Mouse (Mus musculus) heart, embryonic 14.5 days (tissue): ENCODE data around the gene Clic1. TPM values are rescaled to one million over a fixed set of nuclear protein-coding genes. Genes with fewer than 3 reads are reported as not detected.
A peak's percentile ranks its signal among the peaks of the same experiment; 100 is the strongest.

Source experiments
- ATAC-seq: fragments of 200-750 bp; cut with Nextera tagmentation; 2 replicates; pipeline ENCODE4 v1.8.0; 2017; ENCODE audit warnings: low read depth, moderate TSS enrichment; ENCODE audit not compliant: insufficient number of reproducible peaks, insufficient read depth, low FRiP score
- H3K27ac ChIP-seq, 2 experiments: fragments of 200-500 bp in 1 of 2; fragments of 300-500 bp in 1 of 2; sonication (generic) in 1 of 2; replicated peaks in 1 of 2; 2 replicates each; pipeline ENCODE4 v1.5.1; 2012 to 2014; ENCODE audit warnings: low read depth in 2 of 2, low read length in 2 of 2, control low read depth in 1 of 2, mild to moderate bottlenecking in 1 of 2, mixed read lengths in 1 of 2; ENCODE audit not compliant: control insufficient read depth in 1 of 2, insufficient read depth in 1 of 2
- H3K27me3 ChIP-seq: fragments of 300-500 bp; sonication (generic); 2 replicates; pipeline ENCODE4 v1.6.1; 2014; ENCODE audit warnings: mild to moderate bottlenecking, low read length, control low read depth; ENCODE audit not compliant: control insufficient read depth, insufficient read depth
- H3K36me3 ChIP-seq: fragments of 300-500 bp; sonication (generic); 2 replicates; pipeline ENCODE4 v1.6.1; 2014; ENCODE audit warnings: mild to moderate bottlenecking, control low read depth, low read length, mixed read lengths; ENCODE audit not compliant: control insufficient read depth, insufficient read depth
- H3K4me1 ChIP-seq, 2 experiments: fragments of 200-500 bp in 1 of 2; fragments of 300-500 bp in 1 of 2; sonication (generic) in 1 of 2; 2 replicates each; pipeline ENCODE4 v1.6.1; 2012 to 2014; ENCODE audit warnings: low read length in 2 of 2, control low read depth in 1 of 2, mixed read lengths in 1 of 2; ENCODE audit not compliant: control insufficient read depth in 2 of 2, insufficient read depth in 2 of 2
- H3K4me2 ChIP-seq: fragments of 300-500 bp; sonication (generic); 2 replicates; pipeline ENCODE4 v1.6.1; 2014; ENCODE audit warnings: mild to moderate bottlenecking, low read length
- H3K4me3 ChIP-seq, 2 experiments: fragments of 200-500 bp in 1 of 2; fragments of 300-500 bp in 1 of 2; sonication (generic) in 1 of 2; 2 replicates each; pipeline ENCODE4 v1.5.1; 2012 to 2014; ENCODE audit warnings: low read length in 2 of 2, mild to moderate bottlenecking in 2 of 2, control low read depth in 1 of 2, low read depth in 1 of 2, moderate library complexity in 1 of 2; ENCODE audit not compliant: control insufficient read depth in 1 of 2, insufficient read depth in 1 of 2
- H3K9ac ChIP-seq: fragments of 300-500 bp; sonication (generic); 2 replicates; pipeline ENCODE4 v1.6.1; 2014; ENCODE audit warnings: mild to moderate bottlenecking, low read length
- H3K9me3 ChIP-seq: fragments of 300-500 bp; sonication (generic); 2 replicates; pipeline ENCODE4 v1.6.1; 2016; ENCODE audit warnings: low read length, control low read depth; ENCODE audit not compliant: control insufficient read depth
- WGBS: fragments of 180-500 bp; shearing (Covaris S2); extraction: QIAGEN DNeasy Blood & Tissue Kit; methylation state at CpG from one replicate; pipeline ENCODE4 v1.1.7; 2014; 5-methylcytosine and 5-hydroxymethylcytosine counted together
- polyA plus RNA-seq: library from polyadenylated mRNA; unstranded; fragments of >200 nt; fragmentation: Nextera tagmentation; extraction: Ambion mirVana; gene quantifications from 2 replicates; pipeline ENCODE4 v1.2.1, GENCODE M21; 2014

Clic1 gene
- polyA plus RNA-seq, 1 experiment from 2014 or later = 108 TPM

DNA sequence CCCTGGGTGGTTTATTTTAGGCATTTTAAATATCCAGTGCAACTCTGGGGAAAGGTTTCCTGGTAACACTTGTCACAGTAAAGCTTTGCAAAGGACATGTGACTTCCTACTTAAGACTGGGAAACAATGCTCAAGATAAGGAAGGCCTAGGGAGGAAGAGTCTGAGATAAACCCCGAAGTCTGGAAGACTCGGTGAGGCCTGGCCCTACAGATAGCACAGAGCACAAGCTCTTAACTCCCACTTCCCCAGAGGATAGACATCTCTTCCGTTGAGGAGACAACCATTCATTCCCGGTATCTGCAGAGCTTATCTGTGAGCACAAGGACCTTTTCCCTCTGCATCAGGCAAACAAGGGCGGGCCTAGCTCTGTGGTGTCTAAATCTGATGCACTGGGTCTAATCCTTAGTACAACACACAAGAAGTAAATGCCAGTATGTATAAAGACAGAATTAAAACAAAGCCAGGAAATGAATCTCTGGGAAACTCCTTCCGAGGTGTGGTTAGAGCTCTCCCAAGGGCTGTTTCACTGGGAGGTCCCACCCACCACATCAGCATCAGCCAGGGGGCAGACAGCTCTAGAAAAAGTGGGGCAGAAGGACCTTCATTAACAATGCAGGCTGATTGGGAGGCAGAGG is 27.8 kb upstream of the Clic1 start:
- Histone ChIP-seq H3K4me2 (peak overlapping the region; percentile 26), H3K9me3 (no peaks in the 10 kb centered on the region), H3K27ac (peak overlapping the region; percentile 73 to 78), H3K9ac (0 out of 2 replicates have a peak overlapping the region, but pooled peaks have one; percentile 7), H3K4me3 (no peak overlapping the region), H3K4me1 (peaks cover 19 to 25% of the 10 kb centered on the region in 2 experiments), H3K36me3 (no peaks in the 10 kb centered on the region), H3K27me3 (no peaks in the 10 kb centered on the region)
- peak; percentile 78 for ATAC-seq
- 16% methylated on average over 6 of the region's 6 CpGs for WGBS

DNA sequence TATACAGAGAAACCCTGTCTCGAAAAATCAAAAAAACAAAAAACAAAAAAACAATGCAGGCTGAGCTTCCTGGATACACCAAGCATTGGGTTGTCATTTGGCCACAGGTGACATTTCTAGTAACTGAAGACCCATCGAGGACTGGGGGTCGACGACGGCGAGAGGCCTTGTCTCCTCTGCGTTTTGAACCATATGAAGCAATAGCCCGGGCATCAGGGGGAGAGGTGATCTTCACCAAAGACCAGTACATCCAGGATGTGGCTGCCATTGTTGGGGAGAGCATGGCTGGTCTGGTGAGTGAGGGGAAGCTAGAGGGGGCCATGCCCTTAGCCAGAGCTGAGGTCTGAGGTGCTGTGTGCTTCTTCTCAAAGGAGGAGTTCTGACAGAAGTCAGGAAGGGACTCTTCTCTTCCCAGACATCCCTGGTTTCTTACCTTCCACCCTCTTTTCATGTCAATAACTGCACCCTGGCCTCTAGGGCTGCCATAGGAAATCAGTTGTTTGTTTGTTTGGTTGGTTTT is 27.2 kb upstream of the Clic1 start:
- Histone ChIP-seq H3K9me3 (no peaks in the 10 kb centered on the region), H3K4me1 (peaks cover 23 to 30% of the 10 kb centered on the region in 2 experiments), H3K27me3 (no peaks in the 10 kb centered on the region), H3K36me3 (no peaks in the 10 kb centered on the region), H3K4me3 (no peak overlapping the region), H3K4me2 (no peak overlapping the region), H3K27ac (peak overlapping the region; percentile 57 to 78), H3K9ac (no peak overlapping the region)
- 88% methylated on average over 8 of the region's 8 CpGs for WGBS
- ATAC-seq = no peak

DNA sequence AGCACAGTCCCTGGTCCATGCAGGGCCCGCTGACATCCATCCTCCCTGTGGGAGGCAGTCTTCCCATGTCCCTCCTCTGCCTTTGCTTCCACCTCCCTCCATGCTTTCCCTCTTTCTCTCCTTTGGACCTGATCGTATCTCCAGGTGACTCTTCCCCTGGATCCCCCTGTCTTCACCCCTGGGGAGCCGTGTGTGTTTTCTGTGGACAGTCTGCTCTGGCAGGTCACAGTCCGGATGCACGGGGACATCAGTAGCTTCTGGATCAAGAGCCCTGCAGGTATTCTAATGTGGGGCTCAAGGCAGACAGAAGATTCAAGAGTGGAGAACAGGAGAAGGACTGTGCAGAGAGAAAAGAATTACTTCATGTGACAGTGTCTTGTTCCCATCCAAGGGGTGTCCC is 26.5 kb upstream of the Clic1 start:
- Histone ChIP-seq H3K4me1 (peaks cover 23 to 34% of the 10 kb centered on the region in 2 experiments), H3K9ac (0 out of 2 replicates have a peak overlapping the region, but pooled peaks have one; percentile 5), H3K27ac (no peak overlapping the region), H3K36me3 (no peaks in the 10 kb centered on the region), H3K4me2 (no peak overlapping the region), H3K27me3 (no peaks in the 10 kb centered on the region), H3K9me3 (no peaks in the 10 kb centered on the region), H3K4me3 (no peak overlapping the region)
- no peak for ATAC-seq
- 78% methylated on average over 5 of the region's 5 CpGs for WGBS

DNA sequence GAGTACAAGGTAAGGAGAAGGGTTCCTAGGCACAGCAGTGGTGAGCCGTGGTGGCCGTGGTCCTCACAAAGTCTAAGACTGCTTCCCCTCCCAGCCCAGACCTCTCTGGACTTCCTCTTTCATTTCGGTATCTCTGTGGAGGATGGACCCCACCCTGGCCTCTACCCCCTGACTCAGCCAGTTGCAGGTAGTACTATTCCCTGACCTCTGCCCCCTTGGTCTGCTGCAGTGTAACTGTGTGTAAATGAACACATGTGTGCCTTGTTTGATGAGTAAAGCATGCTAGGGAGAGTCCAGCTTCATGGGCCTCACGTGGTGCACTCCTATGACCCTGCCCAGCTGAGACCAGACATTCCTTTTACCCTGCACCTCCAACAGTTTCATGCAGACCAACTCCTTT is 26.0 kb upstream of the Clic1 start:
- Histone ChIP-seq H3K4me3 (no peak overlapping the region), H3K4me1 (peaks cover 25 to 34% of the 10 kb centered on the region in 2 experiments), H3K4me2 (no peak overlapping the region), H3K27ac (no peak overlapping the region), H3K27me3 (no peaks in the 10 kb centered on the region), H3K36me3 (no peaks in the 10 kb centered on the region), H3K9ac (no peak overlapping the region), H3K9me3 (no peaks in the 10 kb centered on the region)
- WGBS = 68% methylated on average over 4 of the region's 4 CpGs
- ATAC-seq = no peak

DNA sequence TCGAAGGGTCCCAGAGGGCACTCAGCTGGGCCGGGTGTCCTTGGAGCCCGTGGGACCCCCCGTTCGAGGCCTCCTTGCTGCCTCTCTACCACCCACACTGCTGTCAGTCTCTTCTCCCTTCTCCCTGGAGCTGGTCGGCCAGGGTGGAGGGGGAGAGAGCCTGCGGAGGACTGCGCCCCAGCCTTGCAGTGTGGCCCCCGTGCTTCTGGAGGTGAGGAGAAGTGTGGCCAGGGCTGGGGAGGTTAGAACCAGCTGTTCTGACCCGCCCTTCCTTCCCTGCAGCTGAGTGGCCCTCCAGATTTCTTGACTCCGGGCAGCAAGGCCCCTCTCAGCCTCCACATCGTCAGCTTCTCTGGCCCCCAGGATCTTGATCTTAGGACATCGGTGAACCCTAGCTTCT is 25.5 kb upstream of the Clic1 start:
- WGBS = 56% methylated on average over 13 of the region's 13 CpGs
- no peak overlapping the region for H3K4me2 ChIP-seq
- no peaks in the 10 kb centered on the region for H3K27me3 ChIP-seq
- H3K36me3 ChIP-seq = no peaks in the 10 kb centered on the region
- no peak overlapping the region for H3K27ac ChIP-seq
- no peak for ATAC-seq
- H3K9ac ChIP-seq = no peak overlapping the region
- H3K4me1 ChIP-seq = peaks cover 25 to 34% of the 10 kb centered on the region in 2 experiments
- no peak overlapping the region for H3K4me3 ChIP-seq
- no peaks in the 10 kb centered on the region for H3K9me3 ChIP-seq

DNA sequence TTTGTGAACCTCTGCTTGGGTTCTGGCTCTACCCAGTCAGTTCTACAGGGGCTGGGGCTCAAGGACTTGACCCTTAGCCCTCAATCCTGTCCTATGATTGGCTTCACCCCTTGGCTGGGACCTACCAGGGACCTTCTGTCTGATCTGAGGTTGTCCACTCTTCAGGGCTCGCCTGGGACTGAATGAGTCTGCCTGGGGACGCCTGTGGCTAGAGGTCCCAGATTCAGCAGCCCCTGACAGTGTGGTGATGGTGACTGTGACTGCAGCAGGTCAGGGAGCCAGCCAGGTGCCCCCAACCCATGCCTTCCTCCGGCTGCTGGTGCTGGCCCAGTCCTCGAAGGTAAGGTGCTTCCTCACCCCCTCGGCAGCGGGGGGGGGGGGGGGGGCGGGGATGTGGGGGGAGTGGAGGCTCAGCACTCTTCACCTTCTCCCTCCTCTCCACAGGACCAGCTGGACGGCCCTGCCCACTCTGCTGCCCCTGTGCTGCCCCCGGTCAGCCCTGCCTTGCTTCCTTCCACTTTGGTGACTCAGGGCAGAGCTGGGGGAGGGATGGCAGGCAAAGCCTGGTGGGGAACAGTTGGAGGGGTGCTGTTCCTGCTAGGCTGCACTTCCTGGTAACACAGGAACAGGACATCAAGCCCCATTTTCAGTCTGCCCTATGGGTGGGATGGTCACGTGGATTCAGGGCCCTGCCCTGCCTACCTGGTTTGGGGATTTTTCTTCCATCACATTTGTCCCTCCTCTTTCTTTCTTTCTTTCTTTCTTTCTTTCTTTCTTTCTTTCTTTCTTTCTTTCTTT is 24.9 kb upstream of the Clic1 start:
- no peaks in the 10 kb centered on the region for H3K27me3 ChIP-seq
- ATAC-seq = no peak
- H3K9ac ChIP-seq = no peak overlapping the region
- no peaks in the 10 kb centered on the region for H3K9me3 ChIP-seq
- H3K4me3 ChIP-seq = no peak overlapping the region
- 65% methylated on average over 5 of the region's 10 CpGs for whole genome bisulfite sequencing
- peaks cover 25 to 37% of the 10 kb centered on the region in 2 experiments for H3K4me1 ChIP-seq
- H3K4me2 ChIP-seq = no peak overlapping the region
- no peaks in the 10 kb centered on the region for H3K36me3 ChIP-seq
- H3K27ac ChIP-seq = no peak overlapping the region

DNA sequence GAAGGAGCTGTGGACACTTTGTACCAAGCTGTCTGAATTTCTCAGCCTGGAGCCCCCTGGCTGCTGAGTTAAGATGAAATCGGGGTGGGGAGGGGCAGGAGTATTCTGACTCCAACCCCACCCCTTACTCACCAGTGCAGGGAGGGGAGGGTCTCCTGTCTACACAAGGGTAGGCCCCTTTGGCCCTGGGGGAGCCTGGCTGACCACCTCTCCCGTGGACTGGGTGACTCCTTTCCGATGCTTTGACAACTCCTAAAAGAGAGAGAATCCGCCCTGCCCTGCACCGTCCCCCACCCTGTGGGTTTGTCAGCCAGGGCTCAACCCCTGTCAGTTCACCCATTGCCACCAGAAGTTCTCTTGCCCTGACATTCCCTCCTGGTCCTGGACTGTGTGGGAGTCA is 23.6 kb upstream of the Clic1 start:
- H3K27me3 ChIP-seq = no peaks in the 10 kb centered on the region
- WGBS = 75% methylated on average over 5 of the region's 5 CpGs
- no peak overlapping the region for H3K27ac ChIP-seq
- H3K9me3 ChIP-seq = no peaks in the 10 kb centered on the region
- no peak for ATAC-seq
- H3K9ac ChIP-seq = no peak overlapping the region
- H3K4me1 ChIP-seq = peaks cover 25 to 39% of the 10 kb centered on the region in 2 experiments
- no peaks in the 10 kb centered on the region for H3K36me3 ChIP-seq
- no peak overlapping the region for H3K4me2 ChIP-seq
- no peak overlapping the region for H3K4me3 ChIP-seq
